Mouse (Mus musculus) ovary, postnatal 36 days (tissue): Measurements from ENCODE around the gene Efna3.

ENCODE experiments used
- DNase-seq: peaks from one replicate; pipeline ENCODE4 v3.0.0; 2022; ENCODE audit warnings: low spot score, mixed read lengths

Gene Efna3

GRCm38 (mm10) chr3:89337721-89338578 lies 15.2 kb upstream of the Efna3 start, which contains the start of gene Efna4:
Gene Efna4, minus strand, starts transcription at chr3:89338028.
- peak; percentile 68 for DNase-seq

GRCm38 (mm10) chr3:89337062-89337720 lies 14.4 kb upstream of the Efna3 start:
- no peak for DNase-seq

DNA sequence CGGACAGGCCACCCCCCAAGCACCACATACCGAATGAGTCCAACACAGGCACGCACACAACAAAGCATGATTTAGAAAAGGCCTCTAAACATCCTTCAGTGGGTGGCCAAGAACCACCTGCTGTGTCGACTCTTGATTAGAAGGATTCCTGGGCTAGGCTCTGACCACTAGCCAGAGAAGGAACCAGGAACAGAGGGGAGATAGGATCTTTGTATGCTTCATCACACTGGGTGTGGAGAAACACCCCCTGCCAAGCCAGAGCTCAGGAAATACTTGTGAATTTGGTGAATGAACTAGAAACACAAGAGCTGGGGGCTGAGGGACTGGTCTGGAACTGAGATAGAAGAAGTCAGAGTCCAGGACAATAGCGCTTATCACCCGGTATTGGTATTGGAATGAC lies 13.8 kb upstream of the Efna3 start:
- no peak for DNase-seq

- DNase-seq: no peak
Measured at GRCm38 (mm10) chr3:89333053-89333452, 10.3 kb upstream of the Efna3 start.

DNA sequence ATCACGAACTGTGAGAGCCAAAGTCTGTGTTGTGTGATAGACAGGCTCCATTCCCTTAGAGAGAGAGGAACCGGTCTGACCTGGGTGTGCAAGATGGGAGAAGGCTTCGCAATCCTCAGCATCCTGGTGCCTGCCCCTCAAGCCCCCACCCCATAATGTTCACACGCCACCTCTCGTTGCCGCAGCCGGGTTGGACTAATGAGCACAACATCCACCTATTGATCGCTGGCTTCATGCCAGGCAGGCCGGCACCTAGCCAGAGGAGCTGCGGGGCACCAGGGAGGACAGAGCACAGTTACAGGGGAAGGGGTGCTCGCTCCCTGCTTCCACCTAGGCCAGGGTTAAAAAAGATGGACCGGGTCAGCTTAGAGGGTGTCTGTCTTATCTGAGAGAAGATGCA lies 9.7 kb upstream of the Efna3 start:
- DNase-seq: no peak

GRCm38 (mm10) chr3:89332013-89332412 lies 9.2 kb upstream of the Efna3 start:
- DNase-seq: no peak

DNA sequence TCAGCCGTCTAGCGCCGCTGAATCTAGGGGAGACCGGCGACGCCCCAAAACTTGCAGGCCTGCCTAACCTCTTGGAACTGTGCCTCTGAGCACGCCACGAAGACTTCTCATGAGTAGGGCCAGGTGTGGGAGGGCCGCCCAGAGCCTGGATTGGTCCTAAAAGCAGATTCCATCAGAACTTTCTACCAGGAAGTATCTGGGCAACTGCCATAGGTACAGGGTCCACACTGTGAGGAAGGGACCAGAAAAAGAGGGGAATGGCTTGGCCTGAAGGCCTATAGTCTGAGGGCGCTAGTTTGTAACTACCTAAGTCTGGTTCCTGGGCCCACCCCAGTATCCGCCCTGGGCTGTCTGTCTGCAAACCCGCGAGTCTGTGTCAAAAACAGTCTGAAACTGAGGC lies 8.8 kb upstream of the Efna3 start:
- no peak for DNase-seq

GRCm38 (mm10) chr3:89330948-89331347 lies 8.2 kb upstream of the Efna3 start:
- DNase-seq: peak; percentile 35

- no peak for DNase-seq
Measured at GRCm38 (mm10) chr3:89330346-89330745, 7.6 kb upstream of the Efna3 start.

- no peak for DNase-seq
Measured at GRCm38 (mm10) chr3:89328623-89329022, 5.9 kb upstream of the Efna3 start.

DNA sequence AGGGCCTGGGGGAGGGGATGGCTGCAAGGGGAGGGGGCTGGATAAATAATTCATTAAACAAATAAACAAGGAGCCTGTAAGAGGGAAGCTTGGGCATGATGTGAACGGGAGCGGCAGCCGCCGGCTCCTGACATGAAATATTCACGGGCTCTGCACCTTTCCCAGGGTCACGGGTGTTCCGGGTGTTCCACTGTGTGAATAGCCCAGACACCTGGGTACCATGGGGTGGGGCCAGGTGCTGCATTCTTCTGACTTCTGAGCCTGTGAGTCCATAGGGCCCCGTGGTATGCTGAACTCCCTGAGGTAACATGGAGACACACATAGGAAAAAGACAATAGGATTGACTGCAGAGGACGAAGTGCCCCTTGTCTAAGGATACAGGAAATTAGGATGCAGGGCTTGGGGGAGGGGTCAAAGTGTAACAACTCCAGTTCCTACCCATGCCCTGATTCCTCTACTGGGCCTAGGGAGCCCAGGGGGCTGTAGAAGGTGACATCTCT lies 4.7 kb upstream of the Efna3 start:
- DNase-seq: no peak

DNA sequence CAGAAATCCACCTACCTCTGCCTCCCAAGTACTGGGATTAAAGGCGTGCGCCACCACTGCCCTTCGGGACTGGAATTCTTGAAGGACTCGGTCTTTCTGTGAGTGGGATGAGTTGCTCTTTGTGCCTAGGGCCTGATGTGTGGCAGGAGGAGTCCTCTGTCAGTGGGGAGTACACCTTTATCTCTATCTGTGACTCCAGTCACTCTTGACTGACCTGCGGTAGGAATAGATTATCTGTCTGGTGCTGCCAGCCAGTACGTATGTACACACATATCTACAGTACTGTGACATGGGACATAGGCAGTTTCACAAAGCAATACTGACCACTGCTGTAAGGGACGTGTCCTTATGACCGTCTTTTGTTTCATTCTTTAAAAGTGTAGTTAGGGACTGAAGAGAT lies 3.1 kb upstream of the Efna3 start:
- no peak for DNase-seq

GRCm38 (mm10) chr3:89322131-89322500 lies 649 bp downstream of the Efna3 start:
- no peak for DNase-seq

DNA sequence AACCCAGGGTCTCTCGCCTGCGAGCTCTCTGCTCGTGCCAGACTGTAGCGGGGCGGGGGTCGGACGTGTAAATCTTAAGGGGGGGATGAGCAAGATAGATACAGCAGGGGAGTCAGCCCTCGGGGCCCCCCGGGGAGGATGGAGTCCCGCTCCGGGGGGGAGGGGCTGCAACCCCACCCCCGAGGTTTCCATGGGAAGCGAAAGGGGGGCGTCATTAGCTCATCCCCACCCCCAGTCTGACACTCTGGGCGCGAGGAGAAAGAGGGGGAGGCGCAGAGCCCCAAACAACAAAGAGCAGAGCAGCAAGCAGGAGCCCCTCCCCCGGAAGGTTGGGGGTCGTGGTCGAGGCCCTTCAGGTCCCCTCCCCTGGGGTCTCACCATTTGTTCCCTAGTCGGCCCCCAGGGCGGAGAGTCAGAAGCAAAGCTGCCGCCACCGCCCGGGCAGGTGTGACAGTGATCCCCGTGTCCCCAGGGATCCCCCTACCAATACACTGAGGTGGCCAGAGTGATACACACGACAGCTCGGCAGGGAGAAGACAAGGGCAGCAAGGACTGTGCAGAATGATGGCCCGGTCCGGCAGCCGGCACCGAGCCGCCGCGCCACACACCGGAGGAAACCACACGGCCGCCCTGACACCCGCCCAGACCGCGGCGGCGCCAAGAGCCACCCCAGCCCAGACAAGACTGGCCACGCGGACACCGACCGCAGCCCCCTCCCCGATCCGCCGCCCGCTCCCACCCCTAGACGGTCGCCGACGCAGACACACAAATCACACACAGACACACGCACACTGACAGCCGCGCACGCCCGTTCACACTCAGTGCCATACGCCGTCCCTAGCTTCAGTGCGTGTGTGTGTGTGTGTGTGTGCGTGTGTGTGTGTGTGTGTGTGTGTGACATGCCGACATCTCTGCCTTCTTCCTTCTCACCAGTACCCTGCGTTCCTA lies 1.3 kb downstream of the Efna3 start:
- DNase-seq: no peak

- no peak for DNase-seq
Measured at GRCm38 (mm10) chr3:89320581-89321182, 2.1 kb downstream of the Efna3 start.

- no peak for DNase-seq
Measured at GRCm38 (mm10) chr3:89319591-89320350, 3.0 kb downstream of the Efna3 start.

- DNase-seq: no peak
Measured at GRCm38 (mm10) chr3:89318971-89319590, 3.7 kb downstream of the Efna3 start.

- DNase-seq: no peak
Measured at GRCm38 (mm10) chr3:89318316-89318715, 4.4 kb downstream of the Efna3 start.

DNA sequence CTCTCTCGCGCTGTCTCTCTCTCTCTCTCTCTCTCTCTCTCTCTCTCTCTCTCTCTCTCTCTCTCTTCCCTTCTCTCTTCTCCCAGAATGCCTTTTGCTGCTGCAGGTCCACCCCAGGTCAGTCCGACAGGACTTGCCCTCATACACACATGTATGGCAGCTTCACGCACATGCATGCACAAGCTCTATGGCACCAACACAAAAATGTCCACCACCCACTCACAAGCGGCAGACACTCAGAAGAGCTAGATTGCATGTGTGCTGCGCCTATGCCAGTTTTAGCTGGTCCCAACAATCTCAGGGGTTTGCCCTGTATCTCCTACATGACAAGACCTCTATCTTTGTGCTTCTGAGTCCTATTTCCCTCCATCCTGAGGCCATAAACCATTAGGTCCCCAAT lies 5.5 kb downstream of the Efna3 start:
- no peak for DNase-seq

DNA sequence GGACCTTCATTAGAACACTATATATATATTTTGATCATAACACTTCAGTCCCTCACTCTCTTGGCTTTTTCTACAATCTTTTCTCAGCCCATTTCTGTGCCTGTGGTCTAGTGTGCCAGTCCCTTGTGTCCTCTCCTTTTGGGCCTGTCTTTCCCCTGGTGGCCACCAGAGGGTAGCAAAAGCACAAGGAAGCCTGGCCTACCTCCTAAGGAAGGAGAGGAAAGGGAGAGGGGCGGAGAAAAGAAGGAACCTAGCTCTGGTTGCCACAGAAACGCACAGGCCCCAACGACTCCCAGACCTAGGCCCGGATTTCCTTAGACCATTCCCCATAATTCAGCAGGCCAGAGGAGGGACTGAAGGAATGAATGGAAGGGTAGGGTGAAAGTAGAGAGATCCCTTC lies 5.9 kb downstream of the Efna3 start:
- DNase-seq: peak; percentile 80
